Mouse (Mus musculus) lung, embryonic 16.5 days (tissue): Measurements from ENCODE around the gene H2-T3. TPM values are rescaled to one million over a fixed set of nuclear protein-coding genes. Genes with fewer than 3 reads are reported as not detected.
A peak's percentile ranks its signal among the peaks of the same experiment; 100 is the strongest.
"Not testable (repeated sequence)": the region's sequence is repeated elsewhere in the genome, so short reads cannot be mapped to it uniquely, and the experiment has no call there.

ENCODE experiments used
- ATAC-seq: fragments of 200-750 bp; cut with Nextera tagmentation; 2 replicates; pipeline ENCODE4 v1.8.0; 2017; ENCODE audit warnings: low read depth, mild to moderate bottlenecking, moderate library complexity
- H3K27ac ChIP-seq: fragments of 300-500 bp; sonication (generic); 2 replicates; pipeline ENCODE4 v1.5.1; 2014; ENCODE audit warnings: mild to moderate bottlenecking, control low read depth, low read length
- H3K27me3 ChIP-seq: fragments of 300-500 bp; sonication (generic); 2 replicates; pipeline ENCODE4 v1.6.1; 2014; ENCODE audit warnings: low read depth, low read length, mixed read lengths; ENCODE audit not compliant: control insufficient read depth, insufficient read depth
- H3K36me3 ChIP-seq: fragments of 300-500 bp; sonication (generic); 2 replicates; pipeline ENCODE4 v1.6.1; 2014; ENCODE audit warnings: low read length; ENCODE audit not compliant: control insufficient read depth, insufficient read depth
- H3K4me1 ChIP-seq: fragments of 300-500 bp; sonication (generic); replicated peaks from 2 replicates; pipeline ENCODE4 v1.6.1; 2014; ENCODE audit warnings: low read length, mixed read lengths; ENCODE audit not compliant: control insufficient read depth, insufficient read depth
- H3K4me2 ChIP-seq: fragments of 300-500 bp; sonication (generic); 2 replicates; pipeline ENCODE4 v1.6.1; 2014; ENCODE audit warnings: low read depth, low read length, control low read depth
- H3K4me3 ChIP-seq: fragments of 300-500 bp; sonication (generic); 2 replicates; pipeline ENCODE4 v1.5.1; 2014; ENCODE audit warnings: mild to moderate bottlenecking, low read length, control low read depth
- H3K9ac ChIP-seq: fragments of 300-500 bp; sonication (generic); 2 replicates; pipeline ENCODE4 v1.6.1; 2014; ENCODE audit warnings: low read length, control low read depth
- H3K9me3 ChIP-seq: fragments of 300-500 bp; sonication (generic); 2 replicates; pipeline ENCODE4 v1.6.1; 2016; ENCODE audit warnings: low read length; ENCODE audit not compliant: control insufficient read depth
- WGBS: fragments of 180-500 bp; shearing (Covaris S2); extraction: QIAGEN DNeasy Blood & Tissue Kit; methylation state at CpG from one replicate; pipeline ENCODE4 v1.1.7; 2014; 5-methylcytosine and 5-hydroxymethylcytosine counted together
- polyA plus RNA-seq: library from polyadenylated mRNA; unstranded; fragments of >200 nt; fragmentation: Nextera tagmentation; extraction: Ambion mirVana; gene quantifications from 2 replicates; pipeline ENCODE4 v1.2.1, GENCODE M21; 2015

The H2-T3 gene
- polyA plus RNA-seq, 1 experiment from 2014 or later, result 1.1 TPM

DNA sequence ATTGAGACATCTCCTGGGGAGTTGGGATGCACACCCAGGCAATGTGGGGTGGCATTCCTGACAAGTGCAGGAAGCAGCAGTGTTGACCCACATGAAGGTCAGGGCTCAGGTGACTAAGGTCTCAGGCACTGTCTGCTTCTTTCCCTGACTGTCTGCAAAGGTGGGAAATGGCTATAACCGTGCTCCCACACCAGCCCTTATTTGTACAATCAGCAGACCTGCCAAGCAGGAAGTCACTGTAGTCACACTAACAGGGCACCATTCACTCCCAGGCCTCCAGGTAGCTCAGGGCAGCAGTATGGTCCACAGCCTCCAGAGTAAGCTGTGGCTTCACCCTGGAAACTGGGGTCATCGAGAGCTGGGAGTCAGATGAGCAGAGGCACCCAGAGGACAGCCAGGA, 2.3 kb upstream of the H2-T3 start:
- Histone ChIP-seq H3K9ac (no peak overlapping the region), H3K9me3 (no peaks in the 10 kb centered on the region), H3K4me1 (no peaks in the 10 kb centered on the region), H3K27ac (no peak overlapping the region), H3K4me2 (no peak overlapping the region), H3K4me3 (no peak overlapping the region), H3K36me3 (no peaks in the 10 kb centered on the region), H3K27me3 (no peaks in the 10 kb centered on the region)
- 46% methylated on average over 2 of the region's 2 CpGs for WGBS
- ATAC-seq, result no peak

- 0 out of 2 replicates have a peak, but pooled peaks have one; percentile 23 for ATAC-seq
- Histone ChIP-seq H3K4me2 (no peak overlapping the region), H3K27ac (no peak overlapping the region), H3K4me3 (no peak overlapping the region), H3K27me3 (no peaks in the 10 kb centered on the region), H3K36me3 (no peaks in the 10 kb centered on the region), H3K9me3 (no peaks in the 10 kb centered on the region), H3K4me1 (no peaks in the 10 kb centered on the region), H3K9ac (no peak overlapping the region)
- WGBS, result 32% methylated on average over 18 of the region's 18 CpGs
These were observed 457 bp downstream of the H2-T3 start for GRCm38 (mm10) chr17:36189491-36190168.

DNA sequence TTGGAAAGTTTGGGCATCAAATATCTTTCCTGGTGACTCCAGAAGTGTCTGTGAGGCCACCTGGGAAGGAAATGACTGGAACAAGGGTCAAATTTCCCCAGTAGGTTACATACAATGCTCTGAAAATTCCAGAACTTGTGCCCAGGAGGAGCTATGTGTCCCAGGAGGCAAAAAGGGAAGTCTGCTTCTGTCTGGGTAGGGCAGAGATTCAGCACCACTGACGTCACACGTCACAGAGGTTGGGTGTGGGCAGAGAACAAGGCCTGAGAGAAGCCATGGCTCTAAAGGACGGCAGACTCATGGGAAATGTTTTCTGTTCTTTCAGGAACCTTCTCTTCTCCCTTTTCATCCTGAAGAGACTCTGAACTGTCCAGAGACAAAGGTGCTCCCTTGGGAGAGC, 2.5 kb downstream of the H2-T3 start:
- Histone ChIP-seq H3K9ac (no peak overlapping the region), H3K36me3 (no peaks in the 10 kb centered on the region), H3K9me3 (no peaks in the 10 kb centered on the region), H3K27me3 (no peaks in the 10 kb centered on the region), H3K4me3 (no peak overlapping the region), H3K4me1 (no peaks in the 10 kb centered on the region), H3K27ac (no peak overlapping the region), H3K4me2 (no peak overlapping the region)
- 42% methylated on average over 3 of the region's 3 CpGs for WGBS
- ATAC-seq, result no peak

DNA sequence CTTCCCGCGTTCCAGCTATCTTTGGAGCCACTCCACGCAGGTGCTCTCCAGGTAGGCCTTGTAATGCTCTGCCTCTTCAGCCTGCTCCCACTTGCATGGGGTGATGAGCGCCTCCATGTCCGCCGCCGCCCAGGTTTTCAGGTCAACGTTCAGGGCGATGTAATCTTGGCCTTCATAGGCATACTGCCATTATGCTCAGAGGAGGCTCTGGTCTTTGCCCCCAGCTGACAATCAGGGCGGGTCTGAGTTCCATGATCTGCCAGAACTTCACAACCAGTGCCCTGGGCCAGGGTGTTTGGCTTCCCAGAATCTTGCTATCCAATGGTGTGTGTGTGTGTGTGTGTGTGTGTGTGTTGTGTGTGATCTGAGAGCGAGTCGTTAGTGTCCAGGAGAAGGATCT, 7.9 kb downstream of the H2-T3 start:
- no peak overlapping the region for H3K9ac ChIP-seq
- H3K4me1 ChIP-seq, result no peaks in the 10 kb centered on the region
- H3K27ac ChIP-seq, result no peak overlapping the region
- no peaks in the 10 kb centered on the region for H3K36me3 ChIP-seq
- no peak overlapping the region for H3K4me3 ChIP-seq
- 55% methylated on average over 12 of the region's 12 CpGs for WGBS
- no peaks in the 10 kb centered on the region for H3K9me3 ChIP-seq
- no peak for ATAC-seq
- no peaks in the 10 kb centered on the region; the same call in 1 of the 2 replicates for H3K27me3 ChIP-seq
- H3K4me2 ChIP-seq, result no peak overlapping the region

DNA sequence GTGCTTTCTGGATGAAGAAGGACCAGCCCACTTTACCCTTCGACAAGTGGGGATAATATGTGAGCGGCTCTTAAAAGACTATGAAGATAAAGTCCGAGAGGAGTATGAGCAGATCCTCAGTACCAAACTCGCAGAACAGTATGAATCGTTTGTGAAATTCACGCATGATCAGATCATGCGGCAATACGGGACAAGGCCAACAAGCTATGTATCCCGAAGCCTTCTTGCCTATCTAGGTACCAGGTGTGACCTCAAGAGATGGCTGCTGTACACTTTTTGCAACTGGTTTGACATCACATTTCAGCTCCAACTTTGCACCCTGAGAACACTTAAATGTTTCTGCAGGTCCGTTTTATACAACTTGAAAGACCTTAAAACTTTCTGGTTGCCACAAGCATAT, 10.6 kb downstream of the H2-T3 start:
- WGBS, result 11% methylated on average over 10 of the region's 10 CpGs
- H3K27me3 ChIP-seq, H3K4me1 ChIP-seq, H3K36me3 ChIP-seq, H3K9me3 ChIP-seq: not testable (repeated sequence)
- ATAC-seq, result peak; percentile 28; the same call in 1 of the 2 replicates
- Histone ChIP-seq H3K4me2 (peak overlapping the region; percentile 63), H3K27ac (peak overlapping the region; percentile 59), H3K9ac (peak overlapping the region; percentile 64; the same call in 1 of the 2 replicates), H3K4me3 (peak overlapping the region; percentile 47)

GRCm38 (mm10) chr17:36178938-36179337, 11.1 kb downstream of the H2-T3 start:
- peak overlapping the region; percentile 63 for H3K4me2 ChIP-seq
- H3K4me3 ChIP-seq, result peak overlapping the region; percentile 47
- peak overlapping the region; percentile 64 for H3K9ac ChIP-seq
- not testable (repeated sequence) for H3K36me3 ChIP-seq, H3K4me1 ChIP-seq, H3K27me3 ChIP-seq, H3K9me3 ChIP-seq
- peak overlapping the region; percentile 59 for H3K27ac ChIP-seq
- ATAC-seq, result peak; percentile 70
- WGBS, result under 1% methylated on average over 36 of the region's 40 CpGs

DNA sequence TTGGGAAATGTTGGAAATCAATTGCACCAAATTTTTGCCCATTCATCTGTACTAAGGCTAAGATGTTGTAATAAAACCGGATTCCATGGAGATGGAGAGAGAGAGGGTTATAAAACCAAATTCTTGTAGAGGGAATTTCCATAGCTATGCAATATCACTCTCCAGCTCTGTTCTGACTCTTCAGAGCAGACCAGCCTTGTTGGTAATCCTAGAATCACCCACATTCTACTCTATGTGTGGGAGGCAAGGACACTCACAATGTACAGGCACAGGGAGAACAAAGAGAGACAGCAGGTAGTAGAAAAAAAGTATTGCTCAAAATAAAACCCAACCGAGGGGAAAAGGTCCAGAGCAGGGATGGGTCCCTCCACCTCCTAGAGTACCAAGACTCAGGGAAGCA, 14.0 kb downstream of the H2-T3 start:
- H3K27ac ChIP-seq, H3K4me3 ChIP-seq, H3K27me3 ChIP-seq, H3K9me3 ChIP-seq, H3K36me3 ChIP-seq, ATAC-seq, H3K4me2 ChIP-seq, H3K4me1 ChIP-seq, H3K9ac ChIP-seq: not testable (repeated sequence)
- WGBS, result no CpG with 5 or more reads among the region's 2 CpGs

DNA sequence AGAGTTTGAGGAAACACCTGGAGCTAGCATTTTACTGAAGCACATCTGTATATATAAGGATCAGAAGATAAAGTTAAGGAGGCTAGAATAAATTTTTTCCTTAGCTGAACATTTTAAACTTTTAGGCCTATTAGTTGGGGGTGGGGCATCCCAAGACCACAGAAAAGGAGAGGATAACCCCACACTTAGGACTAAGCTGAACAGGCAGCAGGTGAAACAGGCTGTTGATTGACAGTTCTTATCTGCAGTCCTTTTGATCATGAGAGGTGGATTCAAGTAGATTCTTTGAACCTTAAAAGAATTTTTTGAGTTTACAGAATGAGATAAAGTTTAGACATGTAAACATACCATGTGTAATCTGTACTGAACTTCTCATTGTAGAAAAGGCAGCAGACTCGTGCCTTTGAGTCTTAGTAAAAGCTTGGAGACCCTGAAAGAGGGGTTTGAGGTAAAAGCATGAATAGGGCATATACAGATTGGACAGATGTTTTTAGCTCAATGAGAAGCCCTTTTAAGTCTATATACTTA, 19.7 kb downstream of the H2-T3 start:
- Histone ChIP-seq H3K27ac (peak overlapping the region; percentile 66; the same call in 1 of the 2 replicates), H3K36me3 (no peaks in the 10 kb centered on the region), H3K9ac (no peak overlapping the region), H3K27me3 (peaks cover 22% of the 10 kb centered on the region), H3K9me3 (no peaks in the 10 kb centered on the region), H3K4me2 (no peak overlapping the region), H3K4me3 (no peak overlapping the region), H3K4me1 (no peaks in the 10 kb centered on the region)
- ATAC-seq, result peak; percentile 59
- WGBS, result 15% methylated on average over 1 of the region's 1 CpGs

DNA sequence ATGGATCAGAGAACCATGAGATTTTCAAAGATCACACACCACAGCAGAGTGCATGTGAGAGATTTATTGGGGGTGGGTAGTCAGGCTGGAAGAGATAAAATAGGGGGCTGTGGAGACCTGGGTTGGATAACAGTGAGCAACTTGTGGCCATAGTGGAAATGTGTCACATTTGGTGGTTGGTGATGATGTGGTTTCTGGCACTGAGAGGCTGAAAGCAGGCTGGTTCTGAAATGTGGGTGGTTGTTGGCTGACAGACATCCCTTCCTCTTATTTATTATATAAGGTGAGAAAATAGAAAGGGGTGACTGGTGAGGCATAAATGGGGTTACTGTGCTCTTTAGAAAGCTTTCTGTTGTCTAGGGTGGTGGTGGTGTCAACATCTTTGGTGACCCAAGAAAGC, 20.3 kb downstream of the H2-T3 start:
- H3K4me1 ChIP-seq, result no peaks in the 10 kb centered on the region
- H3K4me2 ChIP-seq, result peak overlapping the region; percentile 17; the same call in 1 of the 2 replicates
- no peak overlapping the region for H3K9ac ChIP-seq
- peak overlapping the region; percentile 66 for H3K27ac ChIP-seq
- no peak overlapping the region for H3K4me3 ChIP-seq
- H3K9me3 ChIP-seq, result no peaks in the 10 kb centered on the region
- ATAC-seq, result no peak
- H3K36me3 ChIP-seq, result no peaks in the 10 kb centered on the region
- peaks cover 22% of the 10 kb centered on the region for H3K27me3 ChIP-seq
